Mouse (Mus musculus): ENCODE results near the gene Gabpb1. TPM values are rescaled to one million over a fixed set of nuclear protein-coding genes. Genes with fewer than 3 reads are reported as not detected.

The Gabpb1 gene
- total RNA-seq, 1 experiment, result 21.8 TPM

DNA sequence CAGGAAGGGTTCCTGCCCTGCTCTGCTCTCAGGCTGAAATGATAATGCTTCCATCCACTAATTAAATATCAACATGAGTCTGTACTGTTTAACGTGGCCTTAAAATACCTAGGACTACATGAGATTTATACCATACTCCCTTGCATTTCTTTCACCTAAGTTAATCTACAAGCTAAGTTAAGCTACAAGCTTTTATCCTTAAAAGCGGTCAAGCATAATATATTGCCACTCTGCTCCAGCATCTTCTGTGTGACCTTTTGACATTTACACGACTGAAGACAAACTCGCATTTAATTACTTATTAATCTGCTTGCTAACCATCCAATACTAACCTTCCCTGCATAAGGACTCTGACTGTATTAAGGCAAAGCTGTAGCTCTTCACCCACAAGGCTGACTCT is 23.2 kb downstream of the Gabpb1 start:
- Histone ChIP-seq H3K27ac (ENCODE audit: insufficient read depth, low read depth, low read length, poor library complexity, severe bottlenecking) (no peak overlapping the region), H3K4me3 (ENCODE audit: insufficient read depth in 1 of 2, low read depth in 1 of 2, low read length in 2 of 2, poor library complexity in 1 of 2, severe bottlenecking in 1 of 2) (no peak overlapping the region), H3K9me3 (ENCODE audit: control insufficient read depth, insufficient read depth, low read depth, low read length) (no peaks in the 10 kb centered on the region), H3K36me3 (ENCODE audit: control insufficient read depth, insufficient read depth, low read length, poor library complexity, severe bottlenecking) (peaks cover 9% of the 10 kb centered on the region), H3K9ac (ENCODE audit: insufficient read depth, low read depth, low read length, poor library complexity, severe bottlenecking) (no peak overlapping the region), H3K4me1 (ENCODE audit: control insufficient read depth in 2 of 2, insufficient read depth in 2 of 2, low read length in 2 of 2, poor library complexity in 1 of 2) (no peaks in the 10 kb centered on the region)
- TF ChIP-seq ZC3H11A (IDR thresholded peaks at IDR 0.05; ENCODE audit: borderline replicate concordance, low read depth, low read length), result no peak
- no peak for TF ChIP-seq ZNF384 (IDR thresholded peaks at IDR 0.05; ENCODE audit: low read depth, low read length)
- DNase-seq (ENCODE audit: low read depth, low spot score), result no peak
- in situ Hi-C loops (cut with MboI; ENCODE audit: low sequenced_read_pairs in 2 of 2, unreplicated experiment in 2 of 2), result no loop called here

DNA sequence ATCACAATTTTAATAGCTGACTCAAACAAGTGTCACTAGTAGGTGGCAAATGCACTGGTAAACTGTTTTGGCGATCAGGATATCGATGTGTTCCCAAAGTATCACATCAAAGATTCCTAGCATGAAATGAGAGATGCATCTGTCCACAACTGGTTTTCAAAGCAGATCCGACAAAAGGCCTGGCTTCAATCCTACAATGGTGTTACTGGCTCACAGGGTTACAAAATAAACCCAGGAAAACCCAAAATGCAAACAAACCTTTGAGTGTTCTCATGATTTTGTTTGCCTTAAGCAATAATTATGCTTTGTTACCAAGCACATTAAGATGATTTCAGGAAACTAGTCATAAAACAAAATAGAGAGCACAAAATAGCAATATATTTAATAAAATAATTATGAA is 28.4 kb downstream of the Gabpb1 start:
- in situ Hi-C loops (cut with MboI; ENCODE audit: low sequenced_read_pairs in 2 of 2, unreplicated experiment in 2 of 2), result no loop called here
- Histone ChIP-seq H3K4me1 (ENCODE audit: control insufficient read depth in 2 of 2, insufficient read depth in 2 of 2, low read length in 2 of 2, poor library complexity in 1 of 2) (no peaks in the 10 kb centered on the region), H3K27ac (ENCODE audit: insufficient read depth, low read depth, low read length, poor library complexity, severe bottlenecking) (no peak overlapping the region), H3K4me3 (ENCODE audit: insufficient read depth in 1 of 2, low read depth in 1 of 2, low read length in 2 of 2, poor library complexity in 1 of 2, severe bottlenecking in 1 of 2) (no peak overlapping the region), H3K36me3 (ENCODE audit: control insufficient read depth, insufficient read depth, low read length, poor library complexity, severe bottlenecking) (peaks cover 16% of the 10 kb centered on the region; the same call in 1 of the 2 replicates), H3K9ac (ENCODE audit: insufficient read depth, low read depth, low read length, poor library complexity, severe bottlenecking) (no peak overlapping the region), H3K9me3 (ENCODE audit: control insufficient read depth, insufficient read depth, low read depth, low read length) (no peaks in the 10 kb centered on the region)
- DNase-seq (ENCODE audit: low read depth, low spot score), result no peak
- TF ChIP-seq ZC3H11A (IDR thresholded peaks at IDR 0.05; ENCODE audit: borderline replicate concordance, low read depth, low read length), result no peak
- no peak for TF ChIP-seq MAFK (IDR thresholded peaks at IDR 0.05; ENCODE audit: insufficient read depth, low read depth, low read length)
- TF ChIP-seq ZNF384 (IDR thresholded peaks at IDR 0.05; ENCODE audit: low read depth, low read length), result no peak
- no peak for TF ChIP-seq CHD2 (IDR thresholded peaks at IDR 0.05; ENCODE audit: low read depth, low read length)
- no peak for TF ChIP-seq HCFC1 (IDR thresholded peaks at IDR 0.05; ENCODE audit: borderline replicate concordance, insufficient read depth, low read length)

DNA sequence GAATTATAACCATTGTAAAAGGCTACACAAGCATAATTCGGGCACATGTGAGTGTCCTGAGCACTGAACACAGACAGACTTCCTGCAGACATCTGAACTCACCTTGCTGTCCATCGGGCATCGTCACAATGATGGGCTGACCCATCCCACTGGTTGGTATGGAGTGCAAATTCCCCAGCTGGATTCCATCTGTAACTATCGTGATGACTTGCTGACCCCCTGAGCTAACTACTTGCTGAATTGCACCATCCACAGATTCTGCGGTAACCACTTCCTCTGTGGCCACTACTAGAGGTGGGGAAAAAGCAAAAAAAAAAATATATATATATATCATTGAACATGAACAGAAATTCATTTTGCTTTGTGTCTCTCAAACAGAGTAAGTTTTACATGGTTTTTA is 29.7 kb downstream of the Gabpb1 start:
- DNase-seq (ENCODE audit: low read depth, low spot score), result no peak
- in situ Hi-C loops (cut with MboI; ENCODE audit: low sequenced_read_pairs in 2 of 2, unreplicated experiment in 2 of 2), result no loop called here
- Histone ChIP-seq H3K36me3 (ENCODE audit: control insufficient read depth, insufficient read depth, low read length, poor library complexity, severe bottlenecking) (peaks cover 16% of the 10 kb centered on the region), H3K9me3 (ENCODE audit: control insufficient read depth, insufficient read depth, low read depth, low read length) (no peaks in the 10 kb centered on the region), H3K9ac (ENCODE audit: insufficient read depth, low read depth, low read length, poor library complexity, severe bottlenecking) (no peak overlapping the region), H3K4me1 (ENCODE audit: control insufficient read depth in 2 of 2, insufficient read depth in 2 of 2, low read length in 2 of 2, poor library complexity in 1 of 2) (no peaks in the 10 kb centered on the region), H3K27ac (ENCODE audit: insufficient read depth, low read depth, low read length, poor library complexity, severe bottlenecking) (no peak overlapping the region), H3K4me3 (ENCODE audit: insufficient read depth in 1 of 2, low read depth in 1 of 2, low read length in 2 of 2, poor library complexity in 1 of 2, severe bottlenecking in 1 of 2) (no peak overlapping the region)
- TF ChIP-seq CHD2 (IDR thresholded peaks at IDR 0.05; ENCODE audit: low read depth, low read length) (no peak), ZNF384 (IDR thresholded peaks at IDR 0.05; ENCODE audit: low read depth, low read length) (no peak)

DNA sequence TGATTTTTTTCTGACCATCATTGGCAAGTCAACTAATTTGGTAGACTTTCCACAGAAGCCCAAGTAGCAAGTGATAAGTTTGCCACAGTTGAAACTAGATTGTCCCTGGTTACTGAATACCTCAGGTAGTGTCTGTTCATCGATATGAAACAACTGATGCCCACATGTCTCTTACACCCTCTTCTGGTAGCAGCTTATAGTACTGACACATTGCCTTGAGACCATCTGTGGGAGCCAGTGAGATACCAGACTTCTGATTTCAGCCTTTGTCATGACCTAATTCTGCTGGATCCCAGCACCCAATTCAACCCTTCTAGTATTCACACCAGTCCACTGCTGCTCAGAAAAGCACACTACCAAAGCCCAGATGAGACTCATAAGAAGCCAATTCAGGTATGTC is 31.4 kb downstream of the Gabpb1 start:
- Histone ChIP-seq H3K4me1 (ENCODE audit: control insufficient read depth in 2 of 2, insufficient read depth in 2 of 2, low read length in 2 of 2, poor library complexity in 1 of 2) (no peaks in the 10 kb centered on the region), H3K9ac (ENCODE audit: insufficient read depth, low read depth, low read length, poor library complexity, severe bottlenecking) (no peak overlapping the region), H3K27ac (ENCODE audit: insufficient read depth, low read depth, low read length, poor library complexity, severe bottlenecking) (no peak overlapping the region), H3K4me3 (ENCODE audit: insufficient read depth in 1 of 2, low read depth in 1 of 2, low read length in 2 of 2, poor library complexity in 1 of 2, severe bottlenecking in 1 of 2) (no peak overlapping the region), H3K9me3 (ENCODE audit: control insufficient read depth, insufficient read depth, low read depth, low read length) (no peaks in the 10 kb centered on the region), H3K36me3 (ENCODE audit: control insufficient read depth, insufficient read depth, low read length, poor library complexity, severe bottlenecking) (peaks cover 18% of the 10 kb centered on the region)
- TF ChIP-seq ZC3H11A (IDR thresholded peaks at IDR 0.05; ENCODE audit: borderline replicate concordance, low read depth, low read length) (no peak), ZNF384 (IDR thresholded peaks at IDR 0.05; ENCODE audit: low read depth, low read length) (no peak), MAFK (IDR thresholded peaks at IDR 0.05; ENCODE audit: insufficient read depth, low read depth, low read length) (no peak), CHD2 (IDR thresholded peaks at IDR 0.05; ENCODE audit: low read depth, low read length) (no peak), HCFC1 (IDR thresholded peaks at IDR 0.05; ENCODE audit: borderline replicate concordance, insufficient read depth, low read length) (no peak)
- no peak for DNase-seq (ENCODE audit: low read depth, low spot score)
- in situ Hi-C loops (cut with MboI; ENCODE audit: low sequenced_read_pairs in 2 of 2, unreplicated experiment in 2 of 2), result no loop called here

DNA sequence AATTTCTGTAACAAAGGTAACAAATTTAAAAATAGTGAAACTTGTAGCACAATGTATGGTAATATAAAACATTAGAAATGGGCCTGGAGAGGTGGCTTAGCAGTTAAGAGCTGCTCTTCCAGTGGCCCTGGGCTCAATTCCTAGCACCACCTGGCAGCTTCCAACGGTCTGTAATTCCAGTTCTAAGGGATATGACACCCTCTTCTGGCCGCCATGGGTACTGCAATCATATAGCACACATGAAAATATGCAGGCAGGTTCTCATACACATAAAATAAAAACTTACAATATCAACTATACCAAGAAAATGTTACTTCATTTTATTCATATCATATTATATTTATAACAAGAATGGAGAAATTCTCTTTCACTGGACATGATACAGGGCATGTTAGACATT is 35.8 kb downstream of the Gabpb1 start:
- Histone ChIP-seq H3K4me3 (ENCODE audit: insufficient read depth in 1 of 2, low read depth in 1 of 2, low read length in 2 of 2, poor library complexity in 1 of 2, severe bottlenecking in 1 of 2) (no peak overlapping the region), H3K9ac (ENCODE audit: insufficient read depth, low read depth, low read length, poor library complexity, severe bottlenecking) (no peak overlapping the region), H3K36me3 (ENCODE audit: control insufficient read depth, insufficient read depth, low read length, poor library complexity, severe bottlenecking) (peaks cover 12% of the 10 kb centered on the region), H3K9me3 (ENCODE audit: control insufficient read depth, insufficient read depth, low read depth, low read length) (no peaks in the 10 kb centered on the region), H3K27ac (ENCODE audit: insufficient read depth, low read depth, low read length, poor library complexity, severe bottlenecking) (no peak overlapping the region), H3K4me1 (ENCODE audit: control insufficient read depth in 2 of 2, insufficient read depth in 2 of 2, low read length in 2 of 2, poor library complexity in 1 of 2) (peaks cover 0 to 4% of the 10 kb centered on the region in 2 experiments; a peak in 1 of 4 replicates)
- no peak for TF ChIP-seq ZNF384 (IDR thresholded peaks at IDR 0.05; ENCODE audit: low read depth, low read length)
- TF ChIP-seq HCFC1 (IDR thresholded peaks at IDR 0.05; ENCODE audit: borderline replicate concordance, insufficient read depth, low read length), result no peak
- no peak for TF ChIP-seq CHD2 (IDR thresholded peaks at IDR 0.05; ENCODE audit: low read depth, low read length)
- TF ChIP-seq ZC3H11A (IDR thresholded peaks at IDR 0.05; ENCODE audit: borderline replicate concordance, low read depth, low read length), result no peak
- no peak for TF ChIP-seq MAFK (IDR thresholded peaks at IDR 0.05; ENCODE audit: insufficient read depth, low read depth, low read length)
- in situ Hi-C loops (cut with MboI; ENCODE audit: low sequenced_read_pairs in 2 of 2, unreplicated experiment in 2 of 2), result no loop called here
- no peak for DNase-seq (ENCODE audit: low read depth, low spot score)
